Mouse (Mus musculus): Measurements from ENCODE around the gene Zkscan7.

GRCm38 (mm10) chr9:122846156-122846555 is 39.3 kb upstream of the Zkscan7 start:
- TF ChIP-seq CTCF (IDR thresholded peaks at IDR 0.05; ENCODE audit: control insufficient read depth, insufficient read depth, insufficient read length) = no peak
- TF ChIP-seq MYOG (IDR thresholded peaks at IDR 0.05; ENCODE audit: control insufficient read depth, extremely low read depth, insufficient read length) = no peak
- no peak for TF ChIP-seq USF1 (IDR thresholded peaks at IDR 0.05; ENCODE audit: low read depth)
- no peak for TF ChIP-seq MYOD1 (IDR thresholded peaks at IDR 0.05; ENCODE audit: control insufficient read depth, insufficient read length, low read depth)
- TF ChIP-seq MAX (IDR thresholded peaks at IDR 0.05) = no peak
- TF ChIP-seq CEBPB (IDR thresholded peaks at IDR 0.05; ENCODE audit: low read depth) = no peak
- TF ChIP-seq FOSL1 (IDR thresholded peaks at IDR 0.05; ENCODE audit: insufficient read depth, low read length, poor library complexity, severe bottlenecking) = no peak
